Mouse (Mus musculus): Measurements from ENCODE around the gene Rpl35. TPM values are rescaled to one million over a fixed set of nuclear protein-coding genes. Genes with fewer than 3 reads are reported as not detected.

The Rpl35 gene
- polyA plus RNA-seq, 1 experiment from 2014 or later, result 992 TPM

- WGBS, result 95% methylated on average over 2 of the region's 2 CpGs
Observed at GRCm38 (mm10) chr2:38988929-38989328, 16.5 kb downstream of the Rpl35 start.

GRCm38 (mm10) chr2:38987803-38988510 lies 17.5 kb downstream of the Rpl35 start:
- no peaks in the 10 kb centered on the region for H3K36me3 ChIP-seq (replicated peaks)
- DNase-seq (ENCODE audit: low spot score), result peak; percentile 26
- 0 out of 2 replicates have a peak overlapping the region, but pooled peaks have one; percentile 1 for H3K27ac ChIP-seq (replicated peaks)
- H3K9me3 ChIP-seq, result peaks cover 5% of the 10 kb centered on the region; the same call in 1 of the 2 replicates
- H3K27me3 ChIP-seq (replicated peaks; ENCODE audit: low read depth, poor library complexity, severe bottlenecking), result no peaks in the 10 kb centered on the region
- no peak overlapping the region for H3K4me3 ChIP-seq
- WGBS, result 73% methylated on average over 6 of the region's 6 CpGs
- H3K4me1 ChIP-seq, result 0 out of 2 replicates have a peak, but pooled peaks cover 6% of the 10 kb centered on the region

More at GRCm38 (mm10) chr2:38988929-38989328, 16.5 kb downstream of the Rpl35 start:
- Histone ChIP-seq H3K36me3 (replicated peaks) (no peaks in the 10 kb centered on the region), H3K9me3 (0 out of 2 replicates have a peak, but pooled peaks cover under 1% of the 10 kb centered on the region), H3K4me1 (0 out of 2 replicates have a peak, but pooled peaks cover 6% of the 10 kb centered on the region), H3K27ac (replicated peaks) (no peak overlapping the region), H3K4me3 (no peak overlapping the region), H3K27me3 (replicated peaks; ENCODE audit: low read depth, poor library complexity, severe bottlenecking) (no peaks in the 10 kb centered on the region)
- DNase-seq (ENCODE audit: low spot score), result no peak

- peak overlapping the region; percentile 1; the same call in 1 of the 2 replicates for H3K27ac ChIP-seq (replicated peaks)
- 0 out of 2 replicates have a peak, but pooled peaks cover 6% of the 10 kb centered on the region for H3K4me1 ChIP-seq
- 73% methylated on average over 1 of the region's 1 CpGs for WGBS
- H3K9me3 ChIP-seq, result peaks cover 5% of the 10 kb centered on the region; the same call in 1 of the 2 replicates
- H3K27me3 ChIP-seq (replicated peaks; ENCODE audit: low read depth, poor library complexity, severe bottlenecking), result no peaks in the 10 kb centered on the region
- no peak for DNase-seq (ENCODE audit: low spot score)
- H3K4me3 ChIP-seq, result no peak overlapping the region
- no peaks in the 10 kb centered on the region for H3K36me3 ChIP-seq (replicated peaks)
Observed at GRCm38 (mm10) chr2:38987371-38987770, 18.1 kb downstream of the Rpl35 start.

GRCm38 (mm10) chr2:38986580-38986979 lies 18.8 kb downstream of the Rpl35 start:
- no peak overlapping the region for H3K27ac ChIP-seq (replicated peaks)
- H3K4me3 ChIP-seq, result no peak overlapping the region
- H3K9me3 ChIP-seq, result peaks cover 5% of the 10 kb centered on the region; the same call in 1 of the 2 replicates
- no peak for DNase-seq (ENCODE audit: low spot score)
- H3K4me1 ChIP-seq, result 0 out of 2 replicates have a peak, but pooled peaks cover 6% of the 10 kb centered on the region
- H3K36me3 ChIP-seq (replicated peaks), result no peaks in the 10 kb centered on the region
- no peaks in the 10 kb centered on the region for H3K27me3 ChIP-seq (replicated peaks; ENCODE audit: low read depth, poor library complexity, severe bottlenecking)
- 87% methylated on average over 3 of the region's 3 CpGs for WGBS

- no peak overlapping the region for H3K4me3 ChIP-seq
Observed at GRCm38 (mm10) chr2:38983456-38983855, 22.0 kb downstream of the Rpl35 start.

GRCm38 (mm10) chr2:38977837-38978236 lies 27.6 kb downstream of the Rpl35 start:
- Histone ChIP-seq H3K27me3 (replicated peaks; ENCODE audit: low read depth, poor library complexity, severe bottlenecking) (no peaks in the 10 kb centered on the region), H3K36me3 (replicated peaks) (no peaks in the 10 kb centered on the region), H3K9me3 (no peaks in the 10 kb centered on the region), H3K4me1 (peaks cover 5% of the 10 kb centered on the region), H3K4me3 (no peak overlapping the region), H3K27ac (replicated peaks) (no peak overlapping the region)
- DNase-seq (ENCODE audit: low spot score), result no peak
- 59% methylated on average over 4 of the region's 4 CpGs for WGBS

More at GRCm38 (mm10) chr2:38983456-38983855, 22.0 kb downstream of the Rpl35 start:
- Histone ChIP-seq H3K27me3 (replicated peaks; ENCODE audit: low read depth, poor library complexity, severe bottlenecking) (no peaks in the 10 kb centered on the region), H3K4me1 (0 out of 2 replicates have a peak, but pooled peaks cover 6% of the 10 kb centered on the region), H3K27ac (replicated peaks) (no peak overlapping the region), H3K36me3 (replicated peaks) (no peaks in the 10 kb centered on the region), H3K9me3 (peaks cover 5% of the 10 kb centered on the region; the same call in 1 of the 2 replicates)
- WGBS, result 93% methylated on average over 2 of the region's 2 CpGs
- DNase-seq (ENCODE audit: low spot score), result no peak

GRCm38 (mm10) chr2:38975941-38976805 lies 29.3 kb downstream of the Rpl35 start:
- H3K4me3 ChIP-seq, result no peak overlapping the region
- H3K4me1 ChIP-seq, result peaks cover 5% of the 10 kb centered on the region
- H3K27me3 ChIP-seq (replicated peaks; ENCODE audit: low read depth, poor library complexity, severe bottlenecking), result no peaks in the 10 kb centered on the region
- no peak overlapping the region for H3K27ac ChIP-seq (replicated peaks)
- no peaks in the 10 kb centered on the region for H3K36me3 ChIP-seq (replicated peaks)
- WGBS, result 83% methylated on average over 21 of the region's 21 CpGs
- H3K9me3 ChIP-seq, result no peaks in the 10 kb centered on the region
- no peak for DNase-seq (ENCODE audit: low spot score)

GRCm38 (mm10) chr2:38975181-38975580 lies 30.2 kb downstream of the Rpl35 start:
- no peak for DNase-seq (ENCODE audit: low spot score)
- no peak overlapping the region for H3K4me3 ChIP-seq
- 82% methylated on average over 3 of the region's 3 CpGs for WGBS
- H3K4me1 ChIP-seq, result peaks cover 5% of the 10 kb centered on the region
- H3K27me3 ChIP-seq (replicated peaks; ENCODE audit: low read depth, poor library complexity, severe bottlenecking), result no peaks in the 10 kb centered on the region
- H3K27ac ChIP-seq (replicated peaks), result no peak overlapping the region
- no peaks in the 10 kb centered on the region for H3K36me3 ChIP-seq (replicated peaks)
- no peaks in the 10 kb centered on the region for H3K9me3 ChIP-seq

- 50% methylated on average over 2 of the region's 2 CpGs for WGBS
Observed at GRCm38 (mm10) chr2:38974171-38974570, 31.3 kb downstream of the Rpl35 start.

GRCm38 (mm10) chr2:38973701-38974100 lies 31.7 kb downstream of the Rpl35 start:
- H3K27me3 ChIP-seq (replicated peaks; ENCODE audit: low read depth, poor library complexity, severe bottlenecking), result no peaks in the 10 kb centered on the region
- H3K27ac ChIP-seq (replicated peaks), result no peak overlapping the region
- DNase-seq (ENCODE audit: low spot score), result no peak
- peaks cover 5% of the 10 kb centered on the region for H3K4me1 ChIP-seq
- no peaks in the 10 kb centered on the region for H3K9me3 ChIP-seq
- WGBS, result 81% methylated on average over 7 of the region's 7 CpGs
- no peak overlapping the region for H3K4me3 ChIP-seq
- H3K36me3 ChIP-seq (replicated peaks), result no peaks in the 10 kb centered on the region

More at GRCm38 (mm10) chr2:38974171-38974570, 31.3 kb downstream of the Rpl35 start:
- no peak overlapping the region for H3K27ac ChIP-seq (replicated peaks)
- no peak overlapping the region for H3K4me3 ChIP-seq
- no peaks in the 10 kb centered on the region for H3K36me3 ChIP-seq (replicated peaks)
- H3K27me3 ChIP-seq (replicated peaks; ENCODE audit: low read depth, poor library complexity, severe bottlenecking), result no peaks in the 10 kb centered on the region
- peaks cover 5% of the 10 kb centered on the region for H3K4me1 ChIP-seq
- DNase-seq (ENCODE audit: low spot score), result no peak
- no peaks in the 10 kb centered on the region for H3K9me3 ChIP-seq

GRCm38 (mm10) chr2:38973223-38973622 lies 32.2 kb downstream of the Rpl35 start:
- no peaks in the 10 kb centered on the region for H3K27me3 ChIP-seq (replicated peaks; ENCODE audit: low read depth, poor library complexity, severe bottlenecking)
- 43% methylated on average over 2 of the region's 2 CpGs for WGBS
- H3K36me3 ChIP-seq (replicated peaks), result no peaks in the 10 kb centered on the region
- H3K4me1 ChIP-seq, result peaks cover 5% of the 10 kb centered on the region
- H3K4me3 ChIP-seq, result no peak overlapping the region
- H3K9me3 ChIP-seq, result no peaks in the 10 kb centered on the region
- no peak overlapping the region for H3K27ac ChIP-seq (replicated peaks)
- DNase-seq (ENCODE audit: low spot score), result no peak

GRCm38 (mm10) chr2:38970057-38970456 lies 35.4 kb downstream of the Rpl35 start:
- no peak overlapping the region for H3K4me3 ChIP-seq
- no peaks in the 10 kb centered on the region for H3K36me3 ChIP-seq (replicated peaks)
- no peaks in the 10 kb centered on the region for H3K9me3 ChIP-seq
- no peaks in the 10 kb centered on the region for H3K27me3 ChIP-seq (replicated peaks; ENCODE audit: low read depth, poor library complexity, severe bottlenecking)
- no peaks in the 10 kb centered on the region for H3K4me1 ChIP-seq
- 87% methylated on average over 5 of the region's 5 CpGs for WGBS
- no peak overlapping the region for H3K27ac ChIP-seq (replicated peaks)
- no peak for DNase-seq (ENCODE audit: low spot score)

All from embryonic facial prominence, embryonic 10.5 days (tissue).